Mouse (Mus musculus) myocyte (in vitro differentiated cells): Measurements from ENCODE around the gene Sash1.

Source experiments
- CEBPB ChIP-seq: IDR thresholded peaks from 2 replicates; pipeline ENCODE4 v1.6.1; 2011; ENCODE audit warnings: mild to moderate bottlenecking, moderate library complexity; ENCODE audit not compliant: poor library complexity, insufficient read depth, severe bottlenecking
- E2F4 ChIP-seq: IDR thresholded peaks from one replicate; pipeline ENCODE4 v1.6.1; 2011; ENCODE audit warnings: mild to moderate bottlenecking, control low read depth, moderate library complexity; ENCODE audit not compliant: insufficient read depth
- MAX ChIP-seq: IDR thresholded peaks from one replicate; pipeline ENCODE4 v1.6.1; 2011; ENCODE audit warnings: low read depth, mild to moderate bottlenecking, control low read depth
- MYOD1 ChIP-seq, 3 experiments: IDR thresholded peaks; one replicate each; pipeline ENCODE4 v1.6.1; 2011; ENCODE audit warnings: control low read depth in 2 of 3, low read depth in 2 of 3, mild to moderate bottlenecking in 2 of 3, moderate library complexity in 1 of 3; ENCODE audit not compliant: insufficient read length in 2 of 3, control insufficient read depth in 1 of 3
- POLR2A ChIP-seq: IDR thresholded peaks from one replicate; pipeline ENCODE4 v1.6.1; 2011; ENCODE audit warnings: low read depth, mild to moderate bottlenecking, control low read depth, moderate library complexity; ENCODE audit not compliant: insufficient read length
- POLR2AphosphoS2 ChIP-seq: IDR thresholded peaks from one replicate; pipeline ENCODE4 v1.6.1; 2011; ENCODE audit warnings: low read depth, control low read depth; ENCODE audit not compliant: insufficient read length
- REST ChIP-seq: IDR thresholded peaks from one replicate; pipeline ENCODE4 v1.6.1; 2011; ENCODE audit warnings: mild to moderate bottlenecking, control low read depth, moderate library complexity; ENCODE audit not compliant: insufficient read depth, insufficient read length
- TCF12 ChIP-seq: IDR thresholded peaks from one replicate; pipeline ENCODE4 v1.6.1; 2011; ENCODE audit warnings: mild to moderate bottlenecking, control low read depth; ENCODE audit not compliant: poor library complexity, insufficient read depth, severe bottlenecking
- TCF3 ChIP-seq: IDR thresholded peaks from one replicate; pipeline ENCODE4 v1.6.1; 2011; ENCODE audit warnings: low read depth, control low read depth; ENCODE audit not compliant: insufficient read length
- USF1 ChIP-seq: IDR thresholded peaks from one replicate; pipeline ENCODE4 v1.6.1; 2011; ENCODE audit warnings: low read depth, mild to moderate bottlenecking, control low read depth, moderate library complexity

- TF ChIP-seq POLR2A (no peak), E2F4 (no peak), TCF3 (no peak), POLR2AphosphoS2 (no peak), CEBPB (no peak), MAX (no peak), REST (no peak), USF1 (no peak), TCF12 (no peak), MYOD1 (IDR thresholded peaks at IDR 0.05; ENCODE audit: control insufficient read depth in 1 of 3, insufficient read length in 2 of 3, low read depth in 2 of 3) (no peak)
Observed at GRCm38 (mm10) chr10:8805402-8805801, 80.5 kb downstream of the Sash1 start.
